Mouse (Mus musculus): ENCODE data around the gene Vti1b.

Vti1b gene

DNA sequence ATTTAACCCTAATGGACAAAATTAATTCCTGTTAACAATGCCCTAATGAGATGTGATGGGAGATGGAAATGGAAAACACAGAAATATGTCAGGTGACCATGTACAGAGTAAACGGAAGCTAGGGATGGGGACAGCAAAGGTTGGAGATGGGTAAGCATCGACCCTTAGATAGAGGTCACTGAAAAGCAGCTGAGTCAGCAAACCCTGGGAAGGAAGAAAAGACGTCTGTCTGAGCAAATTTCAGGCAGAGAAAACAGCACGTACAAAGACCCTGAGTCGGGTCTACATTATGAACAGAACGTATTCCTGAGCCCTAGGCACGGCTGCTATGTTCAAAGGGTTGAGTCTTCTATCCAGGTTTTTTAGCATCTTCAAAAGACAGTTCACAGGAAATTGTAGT is 35.5 kb downstream of the Vti1b start:
- DNase-seq = no peak

DNA sequence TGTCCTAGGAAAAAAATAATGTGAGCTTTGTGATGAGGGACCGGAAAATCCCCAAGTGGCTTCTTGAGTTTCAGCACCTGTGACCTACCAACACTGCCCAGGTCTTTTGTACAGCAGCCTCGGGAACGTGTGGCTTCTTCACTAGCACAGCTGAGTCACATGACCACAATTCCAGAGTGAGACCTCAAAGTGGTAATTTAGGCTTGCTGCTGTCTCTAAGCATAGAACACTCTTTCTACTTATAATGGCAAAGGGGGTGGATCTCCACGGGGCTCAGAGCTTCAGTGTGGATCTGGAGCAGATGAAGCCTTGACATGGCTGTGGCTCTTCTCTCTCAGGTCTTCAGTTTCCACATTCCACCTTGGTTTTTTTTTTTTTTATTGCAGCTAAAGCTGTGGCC is 37.4 kb downstream of the Vti1b start:
- DNase-seq = no peak

DNA sequence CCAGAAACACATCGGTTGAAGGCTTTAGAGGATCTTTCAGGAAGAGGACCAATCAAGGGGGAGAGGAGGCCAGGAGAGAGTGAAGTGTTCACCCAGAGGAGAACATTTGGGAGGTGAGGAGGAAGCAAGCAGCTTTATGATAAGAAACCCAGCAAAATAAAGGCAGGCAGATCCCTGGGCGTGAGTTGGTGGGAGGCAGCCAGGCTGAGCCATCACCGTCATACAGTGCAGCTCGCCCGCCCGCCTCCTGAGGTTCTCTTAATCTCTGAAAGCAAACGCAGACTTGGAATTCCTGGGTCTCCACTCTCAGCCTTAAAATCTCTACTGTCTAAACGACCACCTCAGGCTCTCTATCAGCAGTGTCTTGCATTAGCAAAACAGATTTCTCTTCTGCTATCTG is 37.8 kb downstream of the Vti1b start:
- DNase-seq = no peak

DNA sequence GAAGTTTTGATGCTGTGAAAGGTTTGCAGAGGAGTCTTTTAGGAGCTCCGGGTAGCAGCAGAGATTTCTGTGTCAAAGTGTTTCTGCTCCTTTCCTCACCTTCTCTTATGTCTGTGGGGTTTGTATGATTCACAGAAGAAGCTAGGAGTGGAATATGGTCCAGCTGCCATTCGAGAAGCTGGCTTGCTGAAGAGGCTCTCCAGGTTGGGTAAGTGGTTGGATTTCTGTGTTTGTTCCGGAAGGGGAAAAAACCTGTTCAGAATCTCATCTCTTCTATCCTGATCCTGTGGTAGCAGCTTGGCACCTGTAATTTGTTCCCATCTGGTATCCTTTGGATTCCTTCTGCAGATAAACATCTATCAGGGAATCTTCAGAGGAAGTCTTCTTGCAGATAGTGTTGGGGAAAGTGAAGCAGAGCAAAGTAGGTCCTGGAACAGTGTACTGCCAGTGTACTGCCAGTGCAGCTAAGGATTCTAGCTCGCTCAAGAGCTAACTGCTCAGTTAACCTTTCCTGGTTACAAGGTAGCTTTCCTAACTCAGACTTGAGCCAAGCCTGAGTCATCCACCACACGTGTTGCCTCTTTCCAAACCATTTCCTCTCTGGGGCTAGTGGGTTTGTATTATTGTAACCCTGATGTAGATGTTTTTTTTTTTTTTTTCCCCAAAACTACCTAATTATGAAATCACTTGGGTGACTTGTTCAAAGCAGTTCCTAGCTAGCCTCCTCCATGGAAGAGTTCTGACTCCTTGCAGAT is 40.6 kb downstream of the Vti1b start:
- DNase-seq = peak in 1 of 2 experiments; percentile 22

DNA sequence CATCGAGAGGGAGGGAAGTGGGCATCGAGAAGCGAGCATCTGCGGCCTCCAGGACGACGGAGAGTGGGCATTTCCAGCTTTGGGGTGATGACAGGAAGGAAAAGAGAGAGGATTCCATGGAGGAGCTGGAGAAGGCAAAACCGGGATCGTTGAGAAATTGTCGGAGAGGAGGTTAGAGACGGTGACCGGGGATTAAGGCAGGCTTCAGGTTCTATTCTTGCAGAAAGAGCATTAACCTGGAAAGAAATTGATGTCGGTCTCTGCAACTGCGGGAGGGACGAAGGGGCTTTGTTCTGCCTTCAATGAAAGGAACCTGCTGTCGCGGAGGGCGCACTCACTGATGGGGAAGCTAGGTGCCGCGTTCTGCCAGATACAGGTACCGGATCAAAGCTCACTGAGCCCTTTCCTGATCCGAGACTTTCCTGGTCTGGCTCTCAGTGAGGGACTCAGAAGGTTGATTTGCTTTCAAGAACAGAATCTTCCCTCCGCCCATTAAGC is 41.2 kb downstream of the Vti1b start:
- peak; percentile 41 to 55 for DNase-seq

DNA sequence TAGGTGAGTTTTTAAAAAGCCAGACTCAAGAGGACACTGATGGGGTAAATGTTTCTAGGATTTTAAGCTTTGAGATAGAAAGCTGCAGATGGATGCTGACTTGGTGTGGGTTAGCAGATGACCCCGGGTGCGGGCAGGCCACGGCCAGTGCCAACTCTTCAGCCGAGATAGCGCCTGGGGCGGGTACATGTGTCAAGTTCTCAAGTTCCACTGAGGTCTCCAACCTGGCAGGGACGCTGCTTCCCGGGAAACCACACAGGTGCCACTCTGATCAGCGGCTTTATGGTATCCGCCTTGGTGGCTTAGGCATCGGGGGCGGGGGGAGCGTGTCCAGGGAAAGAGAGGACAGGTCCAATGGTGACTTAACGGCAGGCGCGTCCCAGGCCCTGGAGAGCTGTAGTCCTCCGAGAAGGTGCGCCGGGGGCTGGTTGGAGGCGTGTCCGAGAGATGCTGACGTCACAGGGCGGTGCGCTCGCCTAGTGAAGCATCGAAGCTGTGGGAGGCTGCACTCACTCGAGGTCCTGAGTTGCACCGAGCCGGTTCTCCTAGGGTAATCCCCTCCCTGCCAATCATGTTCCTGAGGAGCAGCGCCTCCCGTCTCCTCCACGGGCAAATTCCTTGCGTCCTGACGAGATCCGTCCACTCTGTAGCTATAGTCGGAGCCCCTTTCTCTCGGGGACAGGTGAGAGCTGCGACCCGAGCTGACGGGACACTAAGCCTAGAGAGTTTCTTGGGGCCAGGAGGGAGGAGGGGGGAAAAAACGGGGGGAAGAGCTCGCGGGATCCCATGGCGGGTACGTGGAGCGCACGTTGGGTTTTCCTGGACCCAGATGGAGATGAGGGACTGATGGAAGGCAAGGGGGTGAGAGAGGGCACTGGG is 41.9 kb downstream of the Vti1b start, which contains the start of gene Arg2:
Gene Arg2 (plus strand): TSS at position 479 of the 879 bp plus-strand sequence.
- DNase-seq = peak; percentile 89 to 90

DNA sequence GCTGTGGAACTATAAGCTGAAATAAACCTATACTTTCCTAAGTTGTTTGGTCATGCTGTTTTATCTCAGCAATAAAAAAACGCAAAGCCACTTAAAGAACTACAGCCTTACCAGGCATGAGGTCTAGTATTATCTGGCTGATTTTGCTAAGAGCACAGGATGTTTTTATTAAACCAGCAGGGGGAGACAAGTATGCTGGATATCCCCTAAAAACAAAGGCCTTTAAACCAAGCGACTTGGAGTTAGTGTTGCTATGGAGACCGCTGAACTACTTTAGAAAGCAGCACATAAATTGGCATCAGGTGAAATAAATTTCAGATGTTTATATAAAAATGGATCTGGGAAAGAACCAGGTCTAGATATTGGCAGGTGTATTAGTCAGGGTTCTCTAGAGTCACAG is 49.6 kb downstream of the Vti1b start:
- peak in 1 of 2 experiments; percentile 16 for DNase-seq

DNA sequence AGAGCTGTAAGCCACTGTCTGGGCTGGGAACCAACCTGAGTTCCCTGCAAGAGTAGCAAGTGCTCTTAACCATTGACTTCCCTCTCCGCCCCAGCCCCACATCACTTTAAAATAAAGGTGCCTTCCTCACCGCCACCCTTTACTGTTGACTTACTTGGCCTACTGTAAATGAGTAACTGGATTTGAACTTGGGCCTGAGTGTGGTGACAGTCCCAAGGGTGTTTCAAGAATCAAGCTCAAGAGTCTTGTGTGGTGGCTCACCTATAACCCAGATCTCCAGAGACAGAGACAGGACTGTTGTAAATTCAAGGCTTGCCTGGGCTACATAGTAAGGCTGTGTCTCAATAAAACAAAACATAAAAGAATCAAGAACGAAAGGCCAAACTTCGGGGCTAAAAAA is 53.5 kb downstream of the Vti1b start:
- no peak for DNase-seq
